Mouse (Mus musculus): ENCODE data around the gene Gm1043. TPM values are rescaled to one million over a fixed set of nuclear protein-coding genes. Genes with fewer than 3 reads are reported as not detected.

Gm1043 gene
- polyA plus RNA-seq, 1 experiment from 2014 or later: 0.12 TPM

DNA sequence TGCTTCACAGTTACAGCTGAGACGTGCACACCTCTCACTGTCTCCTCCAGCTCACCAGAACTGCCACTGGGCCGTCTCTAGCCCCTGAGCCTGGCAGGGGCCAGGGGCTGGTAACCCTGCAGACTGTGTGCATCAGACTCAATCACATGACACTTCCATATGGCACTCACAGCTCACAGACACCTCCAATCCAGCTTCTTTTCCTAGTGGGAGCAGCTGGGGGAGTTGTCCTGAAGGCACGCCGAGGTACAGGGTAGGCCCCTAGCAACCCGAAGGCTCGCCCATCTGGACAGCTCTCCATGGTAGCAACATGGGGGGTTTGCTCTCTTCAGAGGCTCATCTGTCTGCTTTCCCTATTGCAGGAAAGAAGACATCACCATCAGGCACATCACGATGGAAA, 143.7 kb downstream of the Gm1043 start:
- Histone ChIP-seq H3K9me3 (ENCODE audit: control insufficient read depth, low read length) (no peaks in the 10 kb centered on the region), H3K9ac (ENCODE audit: low read length) (no peak overlapping the region), H3K27me3 (ENCODE audit: control insufficient read depth, insufficient read depth, low read length) (no peaks in the 10 kb centered on the region), H3K4me3 (ENCODE audit: low read depth, low read length) (no peak overlapping the region), H3K4me2 (ENCODE audit: low read depth) (no peak overlapping the region), H3K36me3 (ENCODE audit: control insufficient read depth, insufficient read depth, low read length) (no peaks in the 10 kb centered on the region), H3K4me1 (ENCODE audit: control insufficient read depth, insufficient read depth, low read length) (no peaks in the 10 kb centered on the region; the same call in 1 of the 2 replicates), H3K27ac (ENCODE audit: low read depth, low read length) (peak overlapping the region; percentile 24; the same call in 1 of the 2 replicates)
- DNase-seq (ENCODE audit: low spot score) (no peak), ATAC-seq (ENCODE audit: insufficient read depth, low FRiP score, low TSS enrichment) (peak; percentile 48; the same call in 1 of the 2 replicates)
- 60% methylated on average over 7 of the region's 7 CpGs for WGBS

DNA sequence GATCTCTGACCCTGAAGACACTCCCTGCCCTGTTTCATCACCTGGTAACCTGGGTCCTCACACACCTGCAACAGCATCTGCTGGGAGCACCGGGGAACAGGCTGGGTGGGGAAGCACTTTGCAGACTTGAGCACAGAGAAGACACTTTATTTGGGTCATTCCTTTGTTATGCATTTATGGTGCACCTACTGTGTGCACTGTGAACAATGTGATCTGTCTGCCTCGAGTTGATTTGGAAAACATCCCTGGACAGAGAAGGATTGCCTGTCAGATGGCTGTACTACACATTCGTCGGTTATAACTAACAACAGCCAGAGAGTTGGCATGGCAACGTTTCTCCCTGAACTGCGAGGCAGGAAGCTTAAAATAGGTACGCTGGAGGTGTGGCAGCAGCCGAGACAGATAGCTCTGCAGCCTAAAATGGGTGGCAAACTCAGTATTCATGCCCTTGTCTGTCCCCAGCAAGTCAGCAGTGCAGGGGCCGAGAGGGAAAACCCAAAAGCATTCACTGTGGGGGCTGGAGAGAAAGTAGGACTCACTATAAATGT, 147.9 kb downstream of the Gm1043 start:
- Histone ChIP-seq H3K36me3 (ENCODE audit: control insufficient read depth, insufficient read depth, low read length) (no peaks in the 10 kb centered on the region), H3K27ac (ENCODE audit: low read depth, low read length) (no peak overlapping the region), H3K4me2 (ENCODE audit: low read depth) (no peak overlapping the region), H3K27me3 (ENCODE audit: control insufficient read depth, insufficient read depth, low read length) (no peaks in the 10 kb centered on the region), H3K4me3 (ENCODE audit: low read depth, low read length) (no peak overlapping the region), H3K9me3 (ENCODE audit: control insufficient read depth, low read length) (no peaks in the 10 kb centered on the region), H3K9ac (ENCODE audit: low read length) (no peak overlapping the region), H3K4me1 (ENCODE audit: control insufficient read depth, insufficient read depth, low read length) (no peaks in the 10 kb centered on the region; the same call in 1 of the 2 replicates)
- no peak for ATAC-seq (ENCODE audit: insufficient read depth, low FRiP score, low TSS enrichment)
- DNase-seq (ENCODE audit: low spot score): no peak
- 53% methylated on average over 9 of the region's 9 CpGs for WGBS

DNA sequence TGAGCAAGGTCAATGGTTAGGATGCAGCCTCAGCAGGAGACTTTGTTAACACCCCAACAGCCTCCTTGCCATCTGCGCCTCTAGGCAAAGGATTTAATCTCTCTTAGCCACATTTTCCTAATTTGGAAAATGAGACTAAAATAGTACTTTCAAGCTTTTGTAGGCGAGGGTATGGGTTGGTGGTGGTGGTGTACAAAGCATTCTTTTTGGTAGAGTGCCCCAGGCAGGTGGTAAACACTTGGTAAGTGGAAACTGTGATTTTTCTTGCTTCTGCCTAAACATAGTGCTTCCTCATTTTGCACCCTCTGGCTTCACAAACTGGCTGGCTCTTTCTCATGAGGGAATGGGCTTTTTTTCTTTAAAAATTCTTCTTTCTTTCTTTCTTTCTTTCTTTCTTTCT, 153.5 kb downstream of the Gm1043 start:
- ATAC-seq (ENCODE audit: insufficient read depth, low FRiP score, low TSS enrichment): no peak
- no peak overlapping the region for H3K9ac ChIP-seq (ENCODE audit: low read length)
- peaks cover 5% of the 10 kb centered on the region; the same call in 1 of the 2 replicates for H3K4me1 ChIP-seq (ENCODE audit: control insufficient read depth, insufficient read depth, low read length)
- H3K4me3 ChIP-seq (ENCODE audit: low read depth, low read length): no peak overlapping the region
- WGBS: 59% methylated on average over 2 of the region's 2 CpGs
- no peaks in the 10 kb centered on the region for H3K9me3 ChIP-seq (ENCODE audit: control insufficient read depth, low read length)
- H3K27me3 ChIP-seq (ENCODE audit: control insufficient read depth, insufficient read depth, low read length): peaks cover 26% of the 10 kb centered on the region
- H3K4me2 ChIP-seq (ENCODE audit: low read depth): no peak overlapping the region
- no peak for DNase-seq (ENCODE audit: low spot score)
- no peak overlapping the region for H3K27ac ChIP-seq (ENCODE audit: low read depth, low read length)
- H3K36me3 ChIP-seq (ENCODE audit: control insufficient read depth, insufficient read depth, low read length): no peaks in the 10 kb centered on the region

DNA sequence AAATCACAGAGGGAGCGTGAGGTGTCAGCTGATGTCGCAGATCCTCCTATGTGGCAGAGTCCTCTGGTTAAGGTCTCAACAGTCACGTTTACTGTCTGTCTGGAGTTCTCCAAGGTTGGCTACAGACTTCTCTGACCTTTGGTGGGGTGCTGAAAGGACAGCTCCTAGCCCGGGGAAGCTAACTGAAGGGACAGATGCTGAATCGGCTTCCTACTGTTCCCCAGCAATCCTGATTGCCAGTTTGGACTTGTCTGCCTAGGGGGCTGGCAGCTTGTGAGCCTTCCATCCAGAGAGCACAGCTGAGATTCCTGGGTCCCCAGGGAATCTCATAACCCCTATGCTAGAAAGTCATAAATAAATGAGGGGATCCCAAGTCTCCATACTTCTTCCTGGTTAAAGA, 155.4 kb downstream of the Gm1043 start:
- H3K4me1 ChIP-seq (ENCODE audit: control insufficient read depth, insufficient read depth, low read length): peaks cover 14% of the 10 kb centered on the region; the same call in 1 of the 2 replicates
- no peaks in the 10 kb centered on the region for H3K36me3 ChIP-seq (ENCODE audit: control insufficient read depth, insufficient read depth, low read length)
- peak; percentile 71 for DNase-seq (ENCODE audit: low spot score)
- WGBS: 2% methylated on average over 5 of the region's 5 CpGs
- no peaks in the 10 kb centered on the region for H3K9me3 ChIP-seq (ENCODE audit: control insufficient read depth, low read length)
- H3K4me3 ChIP-seq (ENCODE audit: low read depth, low read length): no peak overlapping the region
- no peak overlapping the region for H3K4me2 ChIP-seq (ENCODE audit: low read depth)
- ATAC-seq (ENCODE audit: insufficient read depth, low FRiP score, low TSS enrichment): no peak
- no peak overlapping the region for H3K9ac ChIP-seq (ENCODE audit: low read length)
- peaks cover 28% of the 10 kb centered on the region for H3K27me3 ChIP-seq (ENCODE audit: control insufficient read depth, insufficient read depth, low read length)
- no peak overlapping the region for H3K27ac ChIP-seq (ENCODE audit: low read depth, low read length)

DNA sequence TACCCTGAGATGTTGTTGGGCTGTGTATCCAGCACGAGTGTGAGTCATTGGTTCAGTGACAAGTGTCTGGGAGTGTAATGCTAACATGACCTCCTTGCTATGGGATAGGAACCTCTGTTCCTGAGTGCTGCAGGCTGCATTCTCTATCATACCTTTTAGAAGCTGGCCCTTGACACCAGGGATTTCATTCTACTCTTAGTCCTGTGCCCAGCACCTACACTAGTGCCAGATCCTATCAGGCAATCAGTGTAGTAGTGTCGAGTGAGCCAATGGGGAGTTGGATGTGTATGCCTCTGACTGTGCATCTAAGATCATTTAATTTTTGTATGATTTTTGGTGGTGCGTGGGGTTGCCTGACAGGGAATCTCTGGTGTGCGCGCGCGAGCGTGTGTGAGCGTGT, 156.1 kb downstream of the Gm1043 start:
- Histone ChIP-seq H3K36me3 (ENCODE audit: control insufficient read depth, insufficient read depth, low read length) (no peaks in the 10 kb centered on the region), H3K4me2 (ENCODE audit: low read depth) (peak overlapping the region; percentile 68), H3K9ac (ENCODE audit: low read length) (0 out of 2 replicates have a peak overlapping the region, but pooled peaks have one; percentile 8), H3K4me3 (ENCODE audit: low read depth, low read length) (peak overlapping the region; percentile 62), H3K27ac (ENCODE audit: low read depth, low read length) (no peak overlapping the region), H3K9me3 (ENCODE audit: control insufficient read depth, low read length) (no peaks in the 10 kb centered on the region), H3K4me1 (ENCODE audit: control insufficient read depth, insufficient read depth, low read length) (peaks cover 14% of the 10 kb centered on the region; the same call in 1 of the 2 replicates), H3K27me3 (ENCODE audit: control insufficient read depth, insufficient read depth, low read length) (peaks cover 28% of the 10 kb centered on the region)
- ATAC-seq (ENCODE audit: insufficient read depth, low FRiP score, low TSS enrichment): no peak
- DNase-seq (ENCODE audit: low spot score): no peak
- 15% methylated on average over 9 of the region's 9 CpGs for WGBS

DNA sequence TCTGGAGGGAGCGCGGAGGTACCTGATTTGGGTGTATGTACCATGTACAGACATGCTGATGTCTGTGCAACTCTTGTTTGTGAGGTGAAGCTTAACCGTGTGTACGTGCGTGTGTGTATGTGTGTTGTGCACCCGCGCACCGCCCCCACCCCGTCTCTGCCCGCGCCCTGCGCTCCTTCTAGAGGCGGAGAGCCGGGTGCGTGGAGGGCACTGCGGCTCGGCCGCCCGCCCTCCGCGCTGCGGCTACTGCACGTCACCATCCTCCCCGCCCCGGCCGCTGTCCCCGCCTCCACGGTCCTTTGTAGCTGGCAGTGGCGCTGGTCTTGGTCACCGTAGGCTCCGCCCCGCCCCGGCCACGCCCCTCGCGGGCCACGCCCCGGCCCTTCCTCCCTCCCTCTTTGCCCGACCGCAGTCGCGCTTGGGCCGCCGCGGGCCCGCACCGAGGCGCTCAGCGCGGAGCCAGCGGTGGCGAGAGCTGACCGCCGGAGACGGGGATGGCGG, 156.5 kb downstream of the Gm1043 start, which contains the start of gene Crmp1:
Gene Crmp1 (plus strand): TSS at position 290 of the 501 bp plus-strand sequence.
- WGBS: 1% methylated on average over 34 of the region's 56 CpGs
- peak; percentile 71 for ATAC-seq (ENCODE audit: insufficient read depth, low FRiP score, low TSS enrichment)
- H3K27ac ChIP-seq (ENCODE audit: low read depth, low read length): peak within 1 kb of the TSS; percentile 62; the same call in 1 of the 2 replicates

DNA sequence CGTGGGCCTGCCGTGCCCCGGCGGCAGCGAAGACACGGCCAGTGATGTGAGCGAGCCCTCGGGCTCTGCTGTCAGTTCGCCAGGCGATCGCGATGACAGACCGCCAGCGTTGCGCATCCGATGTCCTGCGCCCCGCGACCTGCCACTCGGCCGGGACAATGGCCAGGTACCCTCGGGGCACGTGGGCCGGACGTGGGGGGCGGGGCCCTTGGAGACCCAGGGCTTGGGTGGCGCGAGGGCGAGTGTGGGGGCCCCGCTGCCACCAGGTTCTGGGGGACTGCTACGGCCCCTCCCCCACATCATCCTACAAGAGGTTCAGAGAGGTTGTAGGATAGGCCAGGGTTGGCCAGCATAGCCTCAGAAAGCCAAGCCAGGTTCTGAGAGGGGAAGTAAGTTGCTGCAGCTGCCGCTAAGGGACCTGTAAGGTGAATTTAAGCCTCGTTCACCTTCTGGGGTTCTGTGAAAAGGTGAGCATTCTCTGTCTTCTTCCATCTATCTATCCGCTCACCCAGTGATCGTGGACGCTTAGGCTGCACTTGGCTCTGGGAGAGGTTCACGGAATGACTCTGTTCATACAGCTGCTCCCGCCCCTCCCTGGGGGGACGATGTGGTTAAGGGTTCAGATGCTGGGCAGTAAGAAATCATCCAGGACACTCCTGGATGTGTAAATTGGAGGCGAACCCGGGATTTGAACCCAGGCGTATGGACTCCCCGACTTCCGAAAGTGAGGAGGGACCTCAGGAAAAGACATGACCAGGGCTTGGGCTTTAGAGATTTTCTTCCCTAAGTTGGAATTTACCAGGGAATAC, 157.4 kb downstream of the Gm1043 start:
- Histone ChIP-seq H3K27ac (ENCODE audit: low read depth, low read length) (peak overlapping the region; percentile 62; the same call in 1 of the 2 replicates), H3K36me3 (ENCODE audit: control insufficient read depth, insufficient read depth, low read length) (no peaks in the 10 kb centered on the region), H3K27me3 (ENCODE audit: control insufficient read depth, insufficient read depth, low read length) (peaks cover 28% of the 10 kb centered on the region), H3K4me2 (ENCODE audit: low read depth) (peak overlapping the region; percentile 68), H3K4me1 (ENCODE audit: control insufficient read depth, insufficient read depth, low read length) (peaks cover 18% of the 10 kb centered on the region), H3K9ac (ENCODE audit: low read length) (peak overlapping the region; percentile 72), H3K4me3 (ENCODE audit: low read depth, low read length) (peak overlapping the region; percentile 62), H3K9me3 (ENCODE audit: control insufficient read depth, low read length) (no peaks in the 10 kb centered on the region)
- peak; percentile 38 for DNase-seq (ENCODE audit: low spot score)
- 9% methylated on average over 44 of the region's 44 CpGs for WGBS
- 0 out of 2 replicates have a peak, but pooled peaks have one; percentile 0 for ATAC-seq (ENCODE audit: insufficient read depth, low FRiP score, low TSS enrichment)

More for the DNA sequence above, 156.5 kb downstream of the Gm1043 start, which contains the start of gene Crmp1:
- H3K9me3 ChIP-seq (ENCODE audit: control insufficient read depth, low read length): no peaks in the 10 kb centered on the region
- H3K9ac ChIP-seq (ENCODE audit: low read length): peak within 1 kb of the TSS; percentile 72
- H3K4me2 ChIP-seq (ENCODE audit: low read depth): peak within 1 kb of the TSS; percentile 68
- peaks cover 14% of the 10 kb centered on the region; the same call in 1 of the 2 replicates for H3K4me1 ChIP-seq (ENCODE audit: control insufficient read depth, insufficient read depth, low read length)
- H3K36me3 ChIP-seq (ENCODE audit: control insufficient read depth, insufficient read depth, low read length): no peaks in the 10 kb centered on the region
- H3K4me3 ChIP-seq (ENCODE audit: low read depth, low read length): peak within 1 kb of the TSS; percentile 62
- H3K27me3 ChIP-seq (ENCODE audit: control insufficient read depth, insufficient read depth, low read length): peaks cover 28% of the 10 kb centered on the region
- DNase-seq (ENCODE audit: low spot score): peak; percentile 94

DNA sequence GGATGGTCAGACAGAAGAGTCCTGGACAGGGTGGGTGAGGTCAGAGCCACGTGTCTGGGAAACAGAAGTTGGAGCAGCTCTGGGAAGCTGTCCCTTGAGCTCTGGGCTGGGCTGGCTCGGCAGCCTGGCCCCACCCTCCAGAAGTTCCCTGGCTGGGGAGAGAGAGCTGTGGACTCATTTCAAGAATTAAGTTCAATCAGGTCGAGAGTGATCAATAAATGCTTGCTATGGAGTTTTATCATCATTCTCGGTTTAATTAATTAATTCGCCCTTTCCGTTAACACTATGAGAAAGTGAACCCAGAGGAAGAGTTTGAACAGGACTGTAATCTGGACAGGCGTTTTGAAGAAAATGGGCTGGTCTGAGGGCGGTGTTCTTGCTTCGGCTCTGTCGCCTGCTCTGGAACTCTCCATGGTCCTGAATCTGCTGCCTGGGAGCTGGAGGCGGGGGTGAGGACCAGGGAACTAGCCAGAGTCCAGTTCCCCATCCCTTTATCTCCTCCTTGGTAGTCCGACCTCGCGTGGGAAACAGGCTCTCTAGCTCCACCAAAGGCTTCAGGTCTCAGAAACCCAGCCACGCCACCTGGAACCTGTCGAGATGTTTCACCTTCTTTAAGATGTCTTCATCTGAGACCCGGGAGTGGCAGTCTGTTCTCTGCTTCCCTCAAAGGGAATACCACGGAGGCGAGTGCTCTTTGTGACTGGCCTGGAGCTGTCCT, 158.2 kb downstream of the Gm1043 start:
- Histone ChIP-seq H3K9ac (ENCODE audit: low read length) (peak overlapping the region; percentile 72), H3K4me3 (ENCODE audit: low read depth, low read length) (peak overlapping the region; percentile 62), H3K27ac (ENCODE audit: low read depth, low read length) (peak overlapping the region; percentile 92), H3K9me3 (ENCODE audit: control insufficient read depth, low read length) (no peaks in the 10 kb centered on the region), H3K4me1 (ENCODE audit: control insufficient read depth, insufficient read depth, low read length) (peaks cover 23% of the 10 kb centered on the region), H3K27me3 (ENCODE audit: control insufficient read depth, insufficient read depth, low read length) (peaks cover 28% of the 10 kb centered on the region), H3K36me3 (ENCODE audit: control insufficient read depth, insufficient read depth, low read length) (no peaks in the 10 kb centered on the region), H3K4me2 (ENCODE audit: low read depth) (peak overlapping the region; percentile 68)
- DNase-seq (ENCODE audit: low spot score): peak; percentile 75
- no peak for ATAC-seq (ENCODE audit: insufficient read depth, low FRiP score, low TSS enrichment)
- 1% methylated on average over 19 of the region's 19 CpGs for WGBS

Data from neural tube, embryonic 11.5 days (tissue).